Mouse (Mus musculus) lung, embryonic 14.5 days (tissue): ENCODE results near the gene Gng12. TPM values are rescaled to one million over a fixed set of nuclear protein-coding genes. Genes with fewer than 3 reads are reported as not detected.

ENCODE experiments used
- ATAC-seq: fragments of 200-750 bp; cut with Nextera tagmentation; 2 replicates; pipeline ENCODE4 v1.8.0; 2017; ENCODE audit warnings: mild to moderate bottlenecking, moderate TSS enrichment, moderate library complexity; ENCODE audit not compliant: insufficient read depth
- DNase-seq: peaks from one replicate; pipeline ENCODE4 v3.0.0-alpha.2; 2015
- H3K27ac ChIP-seq: fragments of 300-500 bp; sonication (generic); 2 replicates; pipeline ENCODE4 v1.5.1; 2014; ENCODE audit warnings: low read depth, mild to moderate bottlenecking, moderate library complexity
- H3K27me3 ChIP-seq: fragments of 300-500 bp; sonication (generic); 2 replicates; pipeline ENCODE4 v1.6.1; 2014; ENCODE audit warnings: low read length, control low read depth; ENCODE audit not compliant: insufficient read depth
- H3K36me3 ChIP-seq: fragments of 300-500 bp; sonication (generic); 2 replicates; pipeline ENCODE4 v1.6.1; 2014; ENCODE audit warnings: control low read depth; ENCODE audit not compliant: insufficient read depth
- H3K4me1 ChIP-seq: fragments of 300-500 bp; sonication (generic); 2 replicates; pipeline ENCODE4 v1.6.1; 2014; ENCODE audit warnings: antibody characterized with exemption, control low read depth; ENCODE audit not compliant: insufficient read depth
- H3K4me2 ChIP-seq: fragments of 300-500 bp; sonication (generic); 2 replicates; pipeline ENCODE4 v1.6.1; 2014; ENCODE audit warnings: mild to moderate bottlenecking
- H3K4me3 ChIP-seq: fragments of 300-500 bp; sonication (generic); 2 replicates; pipeline ENCODE4 v1.5.1; 2014; ENCODE audit warnings: low read depth, low read length
- H3K9ac ChIP-seq: fragments of 300-500 bp; sonication (generic); 2 replicates; pipeline ENCODE4 v1.6.1; 2014
- H3K9me3 ChIP-seq: fragments of 300-500 bp; sonication (generic); 2 replicates; pipeline ENCODE4 v1.6.1; 2016; ENCODE audit warnings: low read depth, low read length, control low read depth
- CTCF ChIP-seq: IDR thresholded peaks from 2 replicates; pipeline ENCODE4 v1.5.1; 2016; ENCODE audit warnings: antibody characterized with exemption, low read depth
- WGBS: fragments of 180-500 bp; shearing (Covaris S2); extraction: QIAGEN DNeasy Blood & Tissue Kit; methylation state at CpG from one replicate; pipeline ENCODE4 v1.1.7; 2014; 5-methylcytosine and 5-hydroxymethylcytosine counted together
- polyA plus RNA-seq: library from polyadenylated mRNA; unstranded; fragments of >200 nt; fragmentation: Nextera tagmentation; extraction: Ambion mirVana; gene quantifications from 2 replicates; pipeline ENCODE4 v1.2.1, GENCODE M21; 2014

Gng12 gene
- polyA plus RNA-seq, 1 experiment from 2014 or later = 119 TPM

DNA sequence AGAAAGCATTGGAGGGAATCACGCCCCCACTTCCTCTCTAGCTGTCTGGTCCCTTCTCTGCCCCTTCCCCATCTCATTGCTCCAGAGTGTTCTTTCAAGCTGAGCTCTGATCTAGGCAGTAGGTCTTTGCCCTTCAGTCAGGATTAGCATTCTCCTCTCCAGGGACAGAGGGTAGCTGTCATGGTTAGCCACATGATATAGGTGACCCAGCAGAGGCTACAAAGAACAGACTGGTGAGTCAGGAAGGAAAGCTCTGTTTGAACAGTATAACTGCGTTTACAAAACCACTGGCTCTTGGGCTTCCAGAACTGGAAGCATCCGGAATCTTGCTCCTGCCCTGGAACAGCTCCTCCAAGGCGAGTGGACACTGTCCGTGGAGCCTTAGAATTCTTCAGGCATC, 87.9 kb downstream of the Gng12 start:
- Histone ChIP-seq H3K9me3 (no peaks in the 10 kb centered on the region), H3K27me3 (no peaks in the 10 kb centered on the region), H3K36me3 (no peaks in the 10 kb centered on the region), H3K27ac (no peak overlapping the region), H3K4me2 (no peak overlapping the region), H3K9ac (no peak overlapping the region), H3K4me3 (no peak overlapping the region), H3K4me1 (no peaks in the 10 kb centered on the region)
- WGBS = 63% methylated on average over 5 of the region's 5 CpGs
- DNase-seq (no peak), ATAC-seq (no peak)
- TF ChIP-seq CTCF = no peak

GRCm38 (mm10) chr6:66984672-66985071, 88.5 kb downstream of the Gng12 start:
- Histone ChIP-seq H3K4me1 (no peaks in the 10 kb centered on the region), H3K36me3 (no peaks in the 10 kb centered on the region), H3K27me3 (no peaks in the 10 kb centered on the region), H3K9ac (no peak overlapping the region), H3K27ac (no peak overlapping the region), H3K9me3 (no peaks in the 10 kb centered on the region), H3K4me2 (no peak overlapping the region), H3K4me3 (no peak overlapping the region)
- ATAC-seq (no peak), DNase-seq (no peak)
- TF ChIP-seq CTCF = no peak
- 67% methylated on average over 3 of the region's 3 CpGs for WGBS

DNA sequence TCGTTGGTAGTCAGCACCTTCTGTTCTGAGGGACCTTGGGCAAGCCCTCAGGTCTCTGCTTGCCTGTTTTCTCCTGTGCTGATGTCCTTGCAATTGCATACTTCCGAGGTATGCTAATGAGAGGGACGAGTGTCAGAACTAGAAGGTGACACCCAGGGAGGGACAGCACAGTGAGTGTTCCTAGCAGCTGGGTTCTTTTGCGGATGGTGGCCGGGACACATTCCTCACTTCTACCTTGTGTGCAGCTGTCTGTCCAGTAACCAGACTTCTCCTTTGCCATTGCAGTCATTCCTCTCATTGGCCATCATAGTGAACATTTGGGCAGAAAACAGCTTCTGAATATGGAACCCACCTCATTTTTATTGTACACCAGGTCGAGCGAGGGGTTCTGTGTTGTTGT, 89.3 kb downstream of the Gng12 start:
- no peaks in the 10 kb centered on the region for H3K4me1 ChIP-seq
- WGBS = 65% methylated on average over 7 of the region's 7 CpGs
- no peak for DNase-seq
- no peak for TF ChIP-seq CTCF
- H3K27me3 ChIP-seq = no peaks in the 10 kb centered on the region
- H3K36me3 ChIP-seq = no peaks in the 10 kb centered on the region
- H3K4me3 ChIP-seq = no peak overlapping the region
- H3K9me3 ChIP-seq = no peaks in the 10 kb centered on the region
- no peak overlapping the region for H3K27ac ChIP-seq
- ATAC-seq = no peak
- no peak overlapping the region for H3K9ac ChIP-seq
- H3K4me2 ChIP-seq = no peak overlapping the region

- H3K4me2 ChIP-seq = no peak overlapping the region
- H3K9ac ChIP-seq = no peak overlapping the region
- H3K27me3 ChIP-seq = no peaks in the 10 kb centered on the region
- DNase-seq = no peak
- H3K4me3 ChIP-seq = no peak overlapping the region
- TF ChIP-seq CTCF = no peak
- no peaks in the 10 kb centered on the region for H3K36me3 ChIP-seq
- WGBS = 86% methylated on average over 12 of the region's 12 CpGs
- H3K4me1 ChIP-seq = no peaks in the 10 kb centered on the region
- no peaks in the 10 kb centered on the region for H3K9me3 ChIP-seq
- no peak for ATAC-seq
- no peak overlapping the region for H3K27ac ChIP-seq
Measured at GRCm38 (mm10) chr6:66986063-66986462, 89.9 kb downstream of the Gng12 start.

DNA sequence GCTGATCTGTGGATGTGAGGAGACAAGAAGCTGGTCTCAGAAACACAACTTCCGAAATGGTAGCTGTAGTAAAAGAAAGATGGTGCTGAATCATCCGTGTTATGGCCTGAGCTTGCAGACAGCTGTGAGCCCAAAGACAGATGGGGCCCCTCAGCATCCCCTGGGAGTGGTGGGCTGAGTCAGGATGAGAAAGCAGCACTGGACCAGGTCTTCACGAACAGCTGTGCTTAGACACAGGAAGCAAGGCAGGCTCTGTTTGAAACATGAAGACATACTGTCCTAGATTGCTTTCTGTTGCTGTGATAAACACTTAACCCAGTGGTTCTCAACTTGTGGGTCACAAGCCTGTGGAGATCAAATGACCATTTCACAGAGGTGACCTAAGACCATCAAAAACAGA, 91.4 kb downstream of the Gng12 start:
- Histone ChIP-seq H3K9ac (no peak overlapping the region), H3K36me3 (no peaks in the 10 kb centered on the region), H3K27ac (no peak overlapping the region), H3K4me3 (no peak overlapping the region), H3K4me2 (no peak overlapping the region), H3K27me3 (no peaks in the 10 kb centered on the region), H3K4me1 (no peaks in the 10 kb centered on the region), H3K9me3 (no peaks in the 10 kb centered on the region)
- 58% methylated on average over 3 of the region's 3 CpGs for WGBS
- DNase-seq = no peak
- TF ChIP-seq CTCF = no peak
- ATAC-seq = no peak

- no peak for TF ChIP-seq CTCF
- no peaks in the 10 kb centered on the region for H3K36me3 ChIP-seq
- no peak overlapping the region for H3K27ac ChIP-seq
- H3K9me3 ChIP-seq = no peaks in the 10 kb centered on the region
- no peak overlapping the region for H3K4me3 ChIP-seq
- DNase-seq = no peak
- no peaks in the 10 kb centered on the region for H3K27me3 ChIP-seq
- 0 out of 2 replicates have a peak, but pooled peaks cover 6% of the 10 kb centered on the region for H3K4me1 ChIP-seq
- WGBS = 87% methylated on average over 9 of the region's 9 CpGs
- no peak for ATAC-seq
- no peak overlapping the region for H3K4me2 ChIP-seq
- no peak overlapping the region for H3K9ac ChIP-seq
Measured at GRCm38 (mm10) chr6:66988363-66988762, 92.2 kb downstream of the Gng12 start.

DNA sequence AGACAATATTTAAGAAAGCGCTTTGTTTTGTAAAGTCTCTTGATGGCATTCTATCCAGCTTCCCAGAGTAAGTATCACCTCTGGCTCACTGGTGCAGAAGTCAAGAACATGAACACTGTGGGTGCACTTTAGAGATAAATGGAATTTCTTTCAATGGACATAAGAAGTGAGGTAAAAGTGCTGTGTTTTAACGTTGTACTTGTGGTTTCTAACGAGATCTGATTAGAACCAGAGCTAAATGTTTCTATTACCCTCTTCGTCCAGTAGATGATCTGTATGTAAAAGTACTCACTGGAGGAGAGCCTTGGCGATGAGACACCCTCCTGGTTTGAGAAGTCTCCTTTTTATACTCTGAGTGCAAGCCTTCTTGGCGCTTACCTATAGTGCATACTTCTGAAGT, 92.8 kb downstream of the Gng12 start:
- H3K4me3 ChIP-seq = no peak overlapping the region
- H3K36me3 ChIP-seq = no peaks in the 10 kb centered on the region
- H3K9ac ChIP-seq = no peak overlapping the region
- WGBS = 83% methylated on average over 6 of the region's 6 CpGs
- ATAC-seq (no peak), DNase-seq (no peak)
- no peaks in the 10 kb centered on the region for H3K9me3 ChIP-seq
- no peak overlapping the region for H3K27ac ChIP-seq
- H3K4me1 ChIP-seq = 0 out of 2 replicates have a peak, but pooled peaks cover 6% of the 10 kb centered on the region
- H3K4me2 ChIP-seq = no peak overlapping the region
- no peak for TF ChIP-seq CTCF
- H3K27me3 ChIP-seq = no peaks in the 10 kb centered on the region

- no peak overlapping the region for H3K4me2 ChIP-seq
- H3K9me3 ChIP-seq = no peaks in the 10 kb centered on the region
- WGBS = 56% methylated on average over 3 of the region's 3 CpGs
- no peak for TF ChIP-seq CTCF
- no peak overlapping the region for H3K9ac ChIP-seq
- no peak for DNase-seq
- H3K4me3 ChIP-seq = no peak overlapping the region
- H3K27me3 ChIP-seq = no peaks in the 10 kb centered on the region
- no peak overlapping the region for H3K27ac ChIP-seq
- ATAC-seq = no peak
- H3K36me3 ChIP-seq = no peaks in the 10 kb centered on the region
- 0 out of 2 replicates have a peak, but pooled peaks cover 6% of the 10 kb centered on the region for H3K4me1 ChIP-seq
Measured at GRCm38 (mm10) chr6:66989518-66989917, 93.3 kb downstream of the Gng12 start.
